8 mouse cellular contexts compared by ENCODE assay signal in genomic region chr17:51813784-51814120, GRCm38 (mm10). TPM values are rescaled to one million over a fixed set of nuclear protein-coding genes. Genes with fewer than 3 reads are reported as not detected.
DNase-seq lines count a peak whose midpoint lies in the region; ATAC-seq and TF ChIP-seq lines count a peak whose summit lies in the region.

No protein-coding gene starts in this region.

- H3K36me3 ChIP-seq in erythroblast, embryonic 14.5 days (ENCODE audit: control insufficient read depth) = no peaks in the 10 kb centered on the region
- no peaks in the 10 kb centered on the region for H3K36me3 ChIP-seq in forebrain, postnatal 0 days (ENCODE audit: insufficient read depth)
- H3K36me3 ChIP-seq in liver, postnatal 0 days (replicated peaks; ENCODE audit: insufficient read depth, low read length) = no peaks in the 10 kb centered on the region

- no peak for TF ChIP-seq EP300 in liver, postnatal 0 days (IDR thresholded peaks at IDR 0.05; ENCODE audit: low read depth)

- H3K9ac ChIP-seq in forebrain, postnatal 0 days = peak overlapping the region; percentile 83
- peak overlapping the region; percentile 64 for H3K9ac ChIP-seq in liver, postnatal 0 days (replicated peaks)

- WGBS in forebrain, postnatal 0 days = 3% methylated on average over 6 of the region's 6 CpGs
- WGBS in liver, postnatal 0 days (ENCODE audit: insufficient replicate concordance) = under 1% methylated on average over 6 of the region's 6 CpGs

- H3K27ac ChIP-seq in forebrain, postnatal 0 days (ENCODE audit: low read depth, low read length) = peak overlapping the region; percentile 90
- H3K27ac ChIP-seq in liver, postnatal 0 days (ENCODE audit: low read depth) = peak overlapping the region; percentile 60; the same call in 1 of the 2 replicates

- no peak for TF ChIP-seq CTCF in forebrain, postnatal 0 days (IDR thresholded peaks at IDR 0.05; ENCODE audit: low read depth)
- no peak for TF ChIP-seq CTCF in liver, postnatal 0 days (IDR thresholded peaks at IDR 0.05; ENCODE audit: low read depth)

- peak; percentile 76 for DNase-seq in CD4-positive helper T cell, adult 2 months (ENCODE audit: low read depth, low spot score)
- no peak for DNase-seq in forebrain, postnatal 0 days
- no peak for DNase-seq in liver, postnatal 0 days
- no peak for DNase-seq in layer of hippocampus, postnatal 14 days (ENCODE audit: low spot score in 2 of 2)
- DNase-seq in layer of hippocampus, postnatal 36 days = no peak
- no peak for DNase-seq in adrenal gland, adult 8-10 months

- no peaks in the 10 kb centered on the region; the same call in 1 of the 2 replicates for H3K4me1 ChIP-seq in erythroblast, embryonic 14.5 days (ENCODE audit: control insufficient read depth)
- no peaks in the 10 kb centered on the region for H3K4me1 ChIP-seq in forebrain, postnatal 0 days (ENCODE audit: insufficient read depth)
- peaks cover 5% of the 10 kb centered on the region; the same call in 1 of the 2 replicates for H3K4me1 ChIP-seq in liver, postnatal 0 days (ENCODE audit: insufficient read depth)

- no peaks in the 10 kb centered on the region for H3K9me3 ChIP-seq in erythroblast, embryonic 14.5 days (ENCODE audit: control insufficient read depth, low read length)
- no peaks in the 10 kb centered on the region for H3K9me3 ChIP-seq in forebrain, postnatal 0 days (ENCODE audit: low read length)
- H3K9me3 ChIP-seq in liver, postnatal 0 days (ENCODE audit: low read length) = no peaks in the 10 kb centered on the region

- ATAC-seq in erythroblast, adult 5-6 weeks (replicated peaks; ENCODE audit: low FRiP score, poor library complexity, severe bottlenecking) = no peak
- ATAC-seq in forebrain, postnatal 0 days = no peak
- no peak for ATAC-seq in liver, postnatal 0 days

- H3K4me3 ChIP-seq in erythroblast, embryonic 14.5 days (replicated peaks) = peak overlapping the region; percentile 45
- H3K4me3 ChIP-seq in forebrain, postnatal 0 days (ENCODE audit: low read depth, low read length) = peak overlapping the region; percentile 94
- peak overlapping the region; percentile 69 for H3K4me3 ChIP-seq in liver, postnatal 0 days (ENCODE audit: low read depth, low read length)

- H3K4me2 ChIP-seq in forebrain, postnatal 0 days (ENCODE audit: low read depth) = peak overlapping the region; percentile 80
- H3K4me2 ChIP-seq in liver, postnatal 0 days (ENCODE audit: low read depth, low read length) = peak overlapping the region; percentile 89

- H3K27me3 ChIP-seq in erythroblast, embryonic 14.5 days (ENCODE audit: control insufficient read depth) = peaks cover 42% of the 10 kb centered on the region
- H3K27me3 ChIP-seq in forebrain, postnatal 0 days (ENCODE audit: insufficient read depth, low read length) = no peaks in the 10 kb centered on the region
- H3K27me3 ChIP-seq in liver, postnatal 0 days (ENCODE audit: insufficient read depth, low read length) = peaks cover 32% of the 10 kb centered on the region

RNA-seq across cellular contexts. Expression of gene Satb1, which starts 19.3 kb away (rescaled TPM):
- 0.03 TPM in 1 of 2 replicates, not detected in the other for polyA plus RNA-seq in erythroblast, embryonic 14.5 days (2012)
- 13.4 and 28.6 TPM in 2 replicates for total RNA-seq in erythroblast, adult 5-6 weeks (2015; ENCODE audit: low replicate concordance)
- 1.4 and 3.3 TPM in 2 replicates for total RNA-seq in erythroblast, adult 5-6 weeks (2017; ENCODE audit: low replicate concordance)
- total RNA-seq in forebrain, postnatal 0 days (2014; rRNA removed) = 48.5 and 49.8 TPM in 2 replicates
- 23.2 and 26.8 TPM in 2 replicates for polyA plus RNA-seq in forebrain, postnatal 0 days (2015; fragmentation: Nextera tagmentation; extraction: Ambion mirVana)
- polyA plus RNA-seq in liver, postnatal 0 days (2015; fragmentation: Nextera tagmentation; extraction: Ambion mirVana) = 1.1 and 1.5 TPM in 2 replicates
- 10 to 100 TPM; 67.4 to 69.6 TPM for total RNA-seq in layer of hippocampus, postnatal 14 days (2021)
- total RNA-seq in layer of hippocampus, postnatal 36 days (2021) = 10 to 100 TPM; 70.6 to 73.3 TPM
- total RNA-seq in adrenal gland, adult 8-10 months (2022) = 10 to 100 TPM; 27.1 to 31.6 (median 28.1) TPM
